Mouse (Mus musculus) neural tube, embryonic 13.5 days (tissue): ENCODE measurements around the gene Fbxw26. TPM values are rescaled to one million over a fixed set of nuclear protein-coding genes. Genes with fewer than 3 reads are reported as not detected.
"Not testable (repeated sequence)": the region's sequence is repeated elsewhere in the genome, so short reads cannot be mapped to it uniquely, and the experiment has no call there.

Source experiments
- ATAC-seq: fragments of 200-750 bp; cut with Nextera tagmentation; 2 replicates; pipeline ENCODE4 v1.8.0; 2017; ENCODE audit warnings: low read depth, mild to moderate bottlenecking, moderate TSS enrichment, moderate library complexity
- H3K27ac ChIP-seq: fragments of 300-500 bp; sonication (generic); replicated peaks from 2 replicates; pipeline ENCODE4 v1.5.1; 2015; ENCODE audit warnings: moderate library complexity, mild to moderate bottlenecking, inconsistent platforms
- H3K27me3 ChIP-seq: fragments of 300-500 bp; sonication (generic); 2 replicates; pipeline ENCODE4 v1.6.1; 2015; ENCODE audit warnings: mild to moderate bottlenecking, inconsistent platforms
- H3K36me3 ChIP-seq: fragments of 300-500 bp; sonication (generic); 2 replicates; pipeline ENCODE4 v1.6.1; 2015; ENCODE audit warnings: mild to moderate bottlenecking, inconsistent platforms
- H3K4me1 ChIP-seq: fragments of 300-500 bp; sonication (generic); replicated peaks from 2 replicates; pipeline ENCODE4 v1.6.1; 2015; ENCODE audit warnings: inconsistent platforms
- H3K4me2 ChIP-seq: fragments of 300-500 bp; sonication (generic); 2 replicates; pipeline ENCODE4 v1.6.1; 2015; ENCODE audit warnings: inconsistent platforms, mild to moderate bottlenecking, moderate library complexity
- H3K4me3 ChIP-seq: fragments of 300-500 bp; sonication (generic); 2 replicates; pipeline ENCODE4 v1.5.1; 2015; ENCODE audit warnings: mild to moderate bottlenecking, inconsistent platforms
- H3K9ac ChIP-seq: fragments of 300-500 bp; sonication (generic); 2 replicates; pipeline ENCODE4 v1.6.1; 2015; ENCODE audit warnings: moderate library complexity, mild to moderate bottlenecking, inconsistent platforms
- H3K9me3 ChIP-seq: fragments of 300-500 bp; sonication (generic); 2 replicates; pipeline ENCODE4 v1.6.1; 2016; ENCODE audit warnings: inconsistent platforms
- WGBS: fragments of 180-500 bp; shearing (Covaris S2); methylation state at CpG from one replicate; pipeline ENCODE4 v1.1.7; 2015; 5-methylcytosine and 5-hydroxymethylcytosine counted together
- polyA plus RNA-seq: library from polyadenylated mRNA; unstranded; fragments of >200 nt; fragmentation: Nextera tagmentation; extraction: Ambion mirVana; gene quantifications from 2 replicates; pipeline ENCODE4 v1.2.1, GENCODE M21; 2015

Fbxw26 gene
- not detected in 2 replicates for polyA plus RNA-seq

DNA sequence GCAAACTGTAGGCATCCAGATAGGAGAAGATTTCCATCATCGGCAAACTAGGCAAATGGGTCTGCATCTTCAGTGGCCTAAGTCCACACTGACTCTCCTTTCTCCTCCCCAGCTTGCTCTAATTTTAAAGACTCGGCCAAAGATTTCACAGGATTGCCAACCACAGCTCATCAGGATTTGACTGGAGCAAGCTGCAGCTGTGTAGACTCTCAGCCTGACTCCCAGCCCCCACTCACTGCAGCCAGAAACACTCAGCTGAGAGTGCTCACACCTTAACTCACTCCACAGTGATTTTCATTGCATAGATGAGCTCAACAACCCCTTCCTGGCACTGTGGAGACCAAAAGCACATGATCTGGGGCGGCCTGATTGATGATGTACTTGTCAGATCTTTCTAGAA, at the start of gene Fbxw26:
TSS of gene Fbxw26 (minus strand) at position 101 of the 400 bp plus-strand sequence.
- H3K9me3 ChIP-seq, ATAC-seq, H3K4me1 ChIP-seq, H3K4me3 ChIP-seq, H3K27ac ChIP-seq, H3K36me3 ChIP-seq, H3K9ac ChIP-seq, H3K4me2 ChIP-seq, H3K27me3 ChIP-seq: not testable (repeated sequence)
- 85% methylated on average over 3 of the region's 3 CpGs for WGBS

DNA sequence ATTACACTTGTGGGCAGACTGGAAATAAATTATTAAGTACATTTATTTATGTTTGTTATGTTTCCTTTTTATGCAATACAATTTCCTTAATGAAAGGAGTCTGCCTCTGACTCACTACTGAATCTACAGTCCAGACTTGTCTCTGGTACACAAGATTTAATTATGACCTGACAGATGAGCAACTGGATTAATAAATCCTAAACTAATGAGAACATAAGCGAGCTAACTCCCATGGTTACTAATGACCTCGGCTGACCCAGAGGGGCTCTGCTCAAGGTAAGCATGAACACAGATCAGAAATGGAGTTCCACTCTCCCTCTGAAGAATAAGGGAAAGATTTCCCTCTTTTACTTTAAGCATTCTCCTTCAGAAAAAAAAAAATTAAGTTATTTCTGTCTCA, 49.3 kb upstream of the Fbxw26 start:
- H3K9ac ChIP-seq = no peak overlapping the region
- no peak overlapping the region for H3K4me3 ChIP-seq
- H3K27me3 ChIP-seq = no peaks in the 10 kb centered on the region
- no peaks in the 10 kb centered on the region for H3K4me1 ChIP-seq
- no peaks in the 10 kb centered on the region for H3K36me3 ChIP-seq
- no peak overlapping the region for H3K27ac ChIP-seq
- no peak for ATAC-seq
- no peak overlapping the region for H3K4me2 ChIP-seq
- WGBS = 82% methylated on average over 2 of the region's 2 CpGs
- no peaks in the 10 kb centered on the region for H3K9me3 ChIP-seq

DNA sequence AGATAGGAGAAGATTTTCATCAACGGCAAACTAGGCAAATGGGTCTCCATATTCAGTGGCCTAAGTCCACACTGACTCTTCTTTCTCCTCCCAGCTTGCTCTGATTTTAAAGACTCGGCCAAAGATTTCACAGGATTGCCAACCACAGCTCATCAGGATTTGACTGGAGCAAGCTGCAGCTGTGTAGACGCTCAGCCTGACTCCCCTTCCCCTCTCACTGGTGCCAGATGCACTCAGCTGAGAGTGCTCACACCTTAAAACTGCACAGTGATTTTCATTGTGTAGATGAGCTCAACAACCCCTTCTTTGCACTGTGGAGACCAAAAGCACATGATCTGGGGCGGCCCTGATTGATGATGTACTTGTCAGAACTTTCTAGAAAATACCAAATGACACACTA, 44.7 kb upstream of the Fbxw26 start, which contains the start of gene Fbxw27:
TSS of gene Fbxw27 (minus strand) at position 101 of the 400 bp plus-strand sequence.
- H3K27me3 ChIP-seq, H3K4me3 ChIP-seq, H3K36me3 ChIP-seq, H3K9ac ChIP-seq, H3K4me2 ChIP-seq, H3K9me3 ChIP-seq, H3K27ac ChIP-seq, H3K4me1 ChIP-seq, ATAC-seq: not testable (repeated sequence)
- 81% methylated on average over 4 of the region's 4 CpGs for WGBS

DNA sequence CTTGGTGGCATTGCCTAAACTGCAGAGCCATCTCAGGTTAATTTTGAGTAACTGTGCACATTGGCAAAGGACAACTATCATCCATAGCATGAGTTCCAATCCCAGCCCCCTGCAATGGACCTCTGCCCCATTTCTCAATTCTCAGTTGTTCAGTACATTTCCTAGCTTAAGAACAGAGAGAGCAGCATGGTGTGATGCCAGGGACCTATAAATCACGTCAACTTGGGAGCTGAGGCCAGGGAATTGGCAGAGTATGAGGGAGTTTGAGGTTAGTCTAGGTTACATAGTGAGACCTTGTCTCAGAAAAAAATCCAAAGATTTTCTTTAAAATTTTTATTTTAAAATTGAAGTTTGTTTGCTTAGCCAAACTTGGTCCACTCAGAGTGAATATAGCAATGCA, 21.0 kb upstream of the Fbxw26 start:
- H3K27ac ChIP-seq, H3K27me3 ChIP-seq, ATAC-seq, H3K9ac ChIP-seq, H3K4me3 ChIP-seq, H3K4me2 ChIP-seq, H3K36me3 ChIP-seq, H3K4me1 ChIP-seq, H3K9me3 ChIP-seq: not testable (repeated sequence)
- WGBS = 78% methylated on average over 1 of the region's 1 CpGs

DNA sequence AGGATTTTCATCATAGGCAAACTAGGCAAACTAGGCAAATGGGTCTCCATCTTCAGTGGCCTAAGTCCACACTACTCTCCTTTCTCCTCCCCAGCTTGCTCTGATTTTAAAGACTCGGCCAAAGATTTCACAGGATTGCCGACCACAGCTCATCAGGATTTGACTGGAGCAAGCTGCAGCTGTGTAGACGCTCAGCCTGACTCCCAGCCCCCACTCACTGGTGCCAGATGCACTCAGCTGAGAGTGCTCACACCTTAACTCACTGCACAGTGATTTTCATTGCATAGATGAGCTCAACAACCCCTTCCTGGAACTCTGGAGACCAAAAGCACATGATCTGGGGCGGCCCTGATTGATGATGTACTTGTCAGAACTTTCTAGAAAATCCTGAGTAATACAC, 43.3 kb downstream of the Fbxw26 start, which contains the start of gene Fbxw18:
TSS of gene Fbxw18 (minus strand) at position 101 of the 400 bp plus-strand sequence.
- not testable (repeated sequence) for H3K4me2 ChIP-seq, H3K4me3 ChIP-seq, ATAC-seq, H3K9ac ChIP-seq, H3K27me3 ChIP-seq, H3K4me1 ChIP-seq, H3K36me3 ChIP-seq, H3K9me3 ChIP-seq, H3K27ac ChIP-seq
- WGBS = 81% methylated on average over 4 of the region's 4 CpGs

DNA sequence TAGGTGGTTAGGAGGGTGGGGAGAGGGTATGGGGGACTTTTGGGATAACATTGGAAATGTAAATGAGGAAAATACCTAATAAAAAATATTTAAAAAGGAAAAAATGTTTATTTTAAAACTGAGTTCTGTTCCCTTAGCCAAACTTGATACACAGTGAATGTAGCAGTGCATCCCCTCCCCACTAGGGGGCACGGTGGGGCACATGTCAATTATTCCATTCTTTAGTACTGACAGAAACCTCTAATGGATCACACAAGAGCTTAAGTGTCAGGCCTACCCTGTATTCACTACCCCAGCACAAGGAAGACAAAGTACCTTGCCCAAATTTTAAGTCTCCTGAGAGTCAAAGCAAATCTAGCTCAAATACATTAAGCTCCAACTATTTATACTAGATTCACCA, 60.6 kb downstream of the Fbxw26 start:
- Histone ChIP-seq H3K9ac (no peak overlapping the region), H3K4me1 (no peaks in the 10 kb centered on the region), H3K4me3 (no peak overlapping the region), H3K27me3 (no peaks in the 10 kb centered on the region), H3K9me3 (no peaks in the 10 kb centered on the region), H3K27ac (no peak overlapping the region), H3K36me3 (no peaks in the 10 kb centered on the region), H3K4me2 (no peak overlapping the region)
- 11% methylated on average over 1 of the region's 1 CpGs for WGBS
- no peak for ATAC-seq

Other genes starting within 250 kb of the Fbxw26 start
- not detected in 2 replicates for gene Fbxw15, start 177.8 kb downstream of the Fbxw26 start, polyA plus RNA-seq
- gene Fbxw24, start 120.0 kb downstream of the Fbxw26 start, polyA plus RNA-seq = not detected in 2 replicates
- not detected in 2 replicates for gene Fbxw25, start 81.4 kb downstream of the Fbxw26 start, polyA plus RNA-seq
- not detected in 2 replicates for gene Fbxw18, start 43.4 kb downstream of the Fbxw26 start, polyA plus RNA-seq
- gene Fbxw27, start 44.6 kb upstream of the Fbxw26 start, polyA plus RNA-seq = not detected in 2 replicates
- not detected in 2 replicates for gene Spink8, start 66.2 kb upstream of the Fbxw26 start, polyA plus RNA-seq
- 56.0 and 58.9 TPM in 2 replicates for gene Nme6, start 86.7 kb upstream of the Fbxw26 start, polyA plus RNA-seq
- 1.3 and 2.4 TPM in 2 replicates for gene Camp, start 103.5 kb upstream of the Fbxw26 start, polyA plus RNA-seq
- gene Cdc25a, start 129.5 kb upstream of the Fbxw26 start, polyA plus RNA-seq = 16.0 and 17.2 TPM in 2 replicates
- 174 and 176 TPM in 2 replicates for gene Map4, start 185.4 kb upstream of the Fbxw26 start, polyA plus RNA-seq